Mouse (Mus musculus) liver, adult 2 months (tissue): Measurements from ENCODE around the gene Ube3c. TPM values are rescaled to one million over a fixed set of nuclear protein-coding genes. Genes with fewer than 3 reads are reported as not detected.
"Not testable (repeated sequence)": the region's sequence is repeated elsewhere in the genome, so short reads cannot be mapped to it uniquely, and the experiment has no call there.

ENCODE experiments used
- DNase-seq: peaks from one replicate; pipeline ENCODE4 v3.0.0-alpha.2; 2011; ENCODE audit warnings: low read depth, low spot score; ENCODE audit errors: extremely low read depth
- H3K27ac ChIP-seq: fragments of 200-500 bp; replicated peaks from 2 replicates; pipeline ENCODE4 v1.5.1; 2012; ENCODE audit warnings: low read depth, mild to moderate bottlenecking, control low read depth, inconsistent platforms, low read length; ENCODE audit not compliant: insufficient read depth
- H3K27me3 ChIP-seq: fragments of 200-500 bp; 2 replicates; pipeline ENCODE4 v1.6.1; 2012; ENCODE audit warnings: mild to moderate bottlenecking, moderate library complexity, low read length, inconsistent platforms; ENCODE audit not compliant: control insufficient read depth, insufficient read depth
- H3K36me3 ChIP-seq: fragments of 200-500 bp; 2 replicates; pipeline ENCODE4 v1.6.1; 2012; ENCODE audit warnings: low read length, inconsistent platforms; ENCODE audit not compliant: control insufficient read depth, insufficient read depth
- H3K4me1 ChIP-seq: fragments of 200-500 bp; 2 replicates; pipeline ENCODE4 v1.6.1; 2011; ENCODE audit warnings: low read length; ENCODE audit not compliant: control insufficient read depth, insufficient read depth
- H3K4me3 ChIP-seq: fragments of 200-500 bp; 2 replicates; pipeline ENCODE4 v1.5.1; 2011; ENCODE audit warnings: low read depth, mild to moderate bottlenecking, control low read depth, low read length, moderate library complexity; ENCODE audit not compliant: insufficient read depth
- H3K79me2 ChIP-seq: fragments of 200-500 bp; 2 replicates; pipeline ENCODE4 v1.6.1; 2012; ENCODE audit warnings: inconsistent platforms, mild to moderate bottlenecking, low read length, moderate library complexity; ENCODE audit not compliant: control insufficient read depth, insufficient read depth
- H3K9ac ChIP-seq: fragments of 200-500 bp; 2 replicates; pipeline ENCODE4 v1.6.1; 2012; ENCODE audit warnings: low read depth, mild to moderate bottlenecking, control low read depth, inconsistent platforms, low read length
- CTCF ChIP-seq: fragments of 200-500 bp; IDR thresholded peaks from 2 replicates; pipeline ENCODE4 v1.5.1; 2011; ENCODE audit warnings: low read depth, low read length, control low read depth
- POLR2A ChIP-seq: fragments of 200-500 bp; IDR thresholded peaks from 2 replicates; pipeline ENCODE4 v1.6.1; 2011; ENCODE audit warnings: low read length, control low read depth; ENCODE audit not compliant: insufficient read depth; ENCODE audit errors: extremely low read depth
- WGBS: fragments of 180-500 bp; shearing (Covaris S2); methylation state at CpG from one replicate; pipeline ENCODE4 v1.1.7; 2018; 5-methylcytosine and 5-hydroxymethylcytosine counted together
- polyA plus RNA-seq: library from polyadenylated mRNA; depleted of rRNA; stranded (reverse); fragments of >200 nt; gene quantifications from 2 replicates; pipeline ENCODE4 v1.2.3, GENCODE M21; 2012; rRNA removed
- total RNA-seq: library from RNA; depleted of rRNA; stranded (reverse); fragments of >200 nt; gene quantifications from 2 replicates; pipeline ENCODE4 v1.2.3, GENCODE M21; 2014; rRNA removed

The Ube3c gene
- total RNA-seq (33.2 and 34.0 TPM in 2 replicates), polyA plus RNA-seq (10.3 and 11.1 TPM in 2 replicates)

- no peaks in the 10 kb centered on the region; the same call in 1 of the 2 replicates for H3K36me3 ChIP-seq
- peak within 1 kb of the TSS; percentile 74 for H3K27ac ChIP-seq
- peak; percentile 82 for DNase-seq
- peak within 1 kb of the TSS; percentile 91 for H3K9ac ChIP-seq
- H3K4me1 ChIP-seq, result peaks cover 9% of the 10 kb centered on the region
- under 1% methylated on average over 72 of the region's 72 CpGs for WGBS
- H3K4me3 ChIP-seq, result peak within 1 kb of the TSS; percentile 96
- peaks cover 14% of the 10 kb centered on the region; the same call in 1 of the 2 replicates for H3K79me2 ChIP-seq
- H3K27me3 ChIP-seq, result no peaks in the 10 kb centered on the region
- TF ChIP-seq CTCF, result no peak
- TF ChIP-seq POLR2A, result no peak
These were observed at the start of gene Ube3c for GRCm38 (mm10) chr5:29568848-29569377. TSS of gene Ube3c (plus strand) at chr5:29569242.

GRCm38 (mm10) chr5:29560111-29560510 is 8.9 kb upstream of the Ube3c start:
- Histone ChIP-seq H3K27ac (no peak overlapping the region), H3K4me3 (no peak overlapping the region), H3K4me1 (no peaks in the 10 kb centered on the region), H3K27me3 (no peaks in the 10 kb centered on the region), H3K79me2 (no peaks in the 10 kb centered on the region), H3K9ac (no peak overlapping the region), H3K36me3 (no peaks in the 10 kb centered on the region)
- no peak for TF ChIP-seq POLR2A
- no peak for TF ChIP-seq CTCF
- 43% methylated on average over 5 of the region's 5 CpGs for WGBS
- DNase-seq, result peak; percentile 38

GRCm38 (mm10) chr5:29560667-29561066 is 8.4 kb upstream of the Ube3c start:
- TF ChIP-seq POLR2A, result no peak
- peak; percentile 37; the same call in 1 of the 2 replicates for TF ChIP-seq CTCF
- no peak for DNase-seq
- Histone ChIP-seq H3K27ac (no peak overlapping the region), H3K4me3 (no peak overlapping the region), H3K4me1 (no peaks in the 10 kb centered on the region), H3K9ac (no peak overlapping the region), H3K27me3 (no peaks in the 10 kb centered on the region), H3K36me3 (no peaks in the 10 kb centered on the region), H3K79me2 (no peaks in the 10 kb centered on the region)
- WGBS, result 90% methylated on average over 2 of the region's 2 CpGs

- Histone ChIP-seq H3K9ac (peak overlapping the region; percentile 91), H3K4me1 (peaks cover 9% of the 10 kb centered on the region), H3K36me3 (no peaks in the 10 kb centered on the region; the same call in 1 of the 2 replicates), H3K27ac (peak overlapping the region; percentile 74), H3K4me3 (peak overlapping the region; percentile 96), H3K27me3 (no peaks in the 10 kb centered on the region), H3K79me2 (peaks cover 14% of the 10 kb centered on the region; the same call in 1 of the 2 replicates)
- WGBS, result 3% methylated on average over 67 of the region's 67 CpGs
- no peak for TF ChIP-seq POLR2A
- TF ChIP-seq CTCF, result peak; percentile 47
- DNase-seq, result peak; percentile 74
These were observed 587 bp downstream of the Ube3c start for GRCm38 (mm10) chr5:29569378-29570280.

GRCm38 (mm10) chr5:29574286-29574685 is 5.2 kb downstream of the Ube3c start:
- not testable (repeated sequence) for H3K27ac ChIP-seq, H3K9ac ChIP-seq, H3K27me3 ChIP-seq, DNase-seq, H3K4me3 ChIP-seq, H3K36me3 ChIP-seq, H3K4me1 ChIP-seq
- WGBS, result 91% methylated on average over 11 of the region's 11 CpGs
- peaks cover 29% of the 10 kb centered on the region; the same call in 1 of the 2 replicates for H3K79me2 ChIP-seq
